Mouse (Mus musculus): ENCODE measurements at regions not wholly inside any gene's neighbourhood (a gene's known extent, or its start where the extent isn't known, plus 50 kb on each side); places are given as distances from the start of the nearest gene placed in this dataset.

- TF ChIP-seq CTCF (IDR thresholded peaks at IDR 0.05; ENCODE audit: low read depth) (no peak), EP300 (IDR thresholded peaks at IDR 0.05; ENCODE audit: low read depth) (no peak)
These were observed 87.0 kb upstream of the Sertad2 start for GRCm38 (mm10) chr11:20455865-20456648.

Measured in liver, postnatal 0 days (tissue).